Mouse (Mus musculus): ENCODE measurements around the gene Krtcap2. TPM values are rescaled to one million over a fixed set of nuclear protein-coding genes. Genes with fewer than 3 reads are reported as not detected.
"Not testable (repeated sequence)": the region's sequence is repeated elsewhere in the genome, so short reads cannot be mapped to it uniquely, and the experiment has no call there.

Krtcap2 gene
- 10 to 100 TPM; 78.1 to 93.1 TPM for total RNA-seq (2021)
- long read RNA-seq, experiment 1, transcript Krtcap2-201 (5 exons, 1,172 nt) = major isoform, 37 of 48 reads
- long read RNA-seq, experiment 1, partial matches to known transcripts = 3 of 48 reads
- long read RNA-seq, experiment 1, other reads (novel, unspliced or antisense) = 8 of 48 reads
- long read RNA-seq, experiment 2, transcript Krtcap2-201 (5 exons, 1,172 nt) = major isoform, 21 of 25 reads
- long read RNA-seq, experiment 2, partial matches to known transcripts = 0 of 25 reads
- long read RNA-seq, experiment 2, other reads (novel, unspliced or antisense) = 4 of 25 reads

- no peak for DNase-seq
Observed at GRCm38 (mm10) chr3:89245688-89246171, at the start of gene Krtcap2. Gene Krtcap2 (plus strand): TSS chr3:89245966.

GRCm38 (mm10) chr3:89195979-89196877 lies 49.5 kb upstream of the Krtcap2 start:
- peak; percentile 94 for DNase-seq

- no peak for DNase-seq
Observed at GRCm38 (mm10) chr3:89199839-89200238, 45.9 kb upstream of the Krtcap2 start.

GRCm38 (mm10) chr3:89202253-89203141 lies 43.3 kb upstream of the Krtcap2 start, which contains the start of gene Gba:
Gene Gba (plus strand): TSS chr3:89202928.
- DNase-seq = peak; percentile 79

GRCm38 (mm10) chr3:89203142-89203514 lies 42.6 kb upstream of the Krtcap2 start:
- no peak for DNase-seq

GRCm38 (mm10) chr3:89206079-89206478 lies 39.7 kb upstream of the Krtcap2 start:
- DNase-seq = no peak

GRCm38 (mm10) chr3:89206695-89207094 lies 39.1 kb upstream of the Krtcap2 start:
- no peak for DNase-seq

GRCm38 (mm10) chr3:89208075-89208657 lies 37.6 kb upstream of the Krtcap2 start:
- DNase-seq = no peak

- DNase-seq = no peak
Observed at GRCm38 (mm10) chr3:89208736-89209135, 37.0 kb upstream of the Krtcap2 start.

GRCm38 (mm10) chr3:89209731-89210130 lies 36.0 kb upstream of the Krtcap2 start:
- DNase-seq = no peak

- DNase-seq = no peak
Observed at GRCm38 (mm10) chr3:89210162-89210561, 35.6 kb upstream of the Krtcap2 start.

- DNase-seq = no peak
Observed at GRCm38 (mm10) chr3:89210731-89211130, 35.0 kb upstream of the Krtcap2 start.

GRCm38 (mm10) chr3:89213803-89214530 lies 31.8 kb upstream of the Krtcap2 start:
- DNase-seq = peak; percentile 92

- no peak for DNase-seq
Observed at GRCm38 (mm10) chr3:89214681-89215411, 30.9 kb upstream of the Krtcap2 start, which contains the start of gene Thbs3. Gene Thbs3 (plus strand): TSS chr3:89215180.

- DNase-seq = peak; percentile 80
Observed at GRCm38 (mm10) chr3:89215853-89216252, 29.9 kb upstream of the Krtcap2 start.

GRCm38 (mm10) chr3:89216407-89216806 lies 29.4 kb upstream of the Krtcap2 start:
- not testable (repeated sequence) for DNase-seq

GRCm38 (mm10) chr3:89218271-89218670 lies 27.5 kb upstream of the Krtcap2 start:
- no peak for DNase-seq

- DNase-seq = no peak
Observed at GRCm38 (mm10) chr3:89219546-89219945, 26.2 kb upstream of the Krtcap2 start.

- DNase-seq = no peak
Observed at GRCm38 (mm10) chr3:89221167-89221566, 24.6 kb upstream of the Krtcap2 start.

GRCm38 (mm10) chr3:89224796-89225195 lies 21.0 kb upstream of the Krtcap2 start:
- DNase-seq = no peak
